Mouse (Mus musculus): Measurements from ENCODE around the gene Nav3.

GRCm38 (mm10) chr10:110270561-110270960 lies 185.4 kb downstream of the Nav3 start:
- TF ChIP-seq CTCF (IDR thresholded peaks at IDR 0.05; ENCODE audit: low read depth, low read length): no peak
- no peak for TF ChIP-seq POLR2A (IDR thresholded peaks at IDR 0.05; ENCODE audit: borderline replicate concordance, low read depth, low read length)
